Mouse (Mus musculus): ENCODE measurements at regions not wholly inside any gene's neighbourhood (a gene's known extent, or its start where the extent isn't known, plus 50 kb on each side); places are given as distances from the start of the nearest gene placed in this dataset.

- no peak for DNase-seq (ENCODE audit: low read depth, low spot score)
These were observed 121.0 kb downstream of the Rbm26 start for GRCm38 (mm10) chr14:105056171-105056570.

GRCm38 (mm10) chr14:105038798-105039197 is 138.3 kb downstream of the Rbm26 start:
- no peak for DNase-seq (ENCODE audit: low read depth, low spot score)

- no peak for DNase-seq (ENCODE audit: low read depth, low spot score)
These were observed 142.3 kb downstream of the Rbm26 start for GRCm38 (mm10) chr14:105034712-105035377.

- no peak for DNase-seq (ENCODE audit: low read depth, low spot score)
These were observed 157.2 kb downstream of the Rbm26 start for GRCm38 (mm10) chr14:105019971-105020370.

- no peak for DNase-seq (ENCODE audit: low read depth, low spot score)
These were observed 160.9 kb downstream of the Rbm26 start for GRCm38 (mm10) chr14:105016089-105016846.

GRCm38 (mm10) chr14:105015278-105015677 is 161.8 kb downstream of the Rbm26 start:
- no peak for DNase-seq (ENCODE audit: low read depth, low spot score)

GRCm38 (mm10) chr14:105010742-105011141 is 166.4 kb downstream of the Rbm26 start:
- DNase-seq (ENCODE audit: low read depth, low spot score) = no peak

GRCm38 (mm10) chr14:105008331-105008730 is 168.8 kb downstream of the Rbm26 start:
- DNase-seq (ENCODE audit: low read depth, low spot score) = no peak

GRCm38 (mm10) chr14:104994066-104994465 is 183.1 kb downstream of the Rbm26 start:
- no peak for DNase-seq (ENCODE audit: low read depth, low spot score)

GRCm38 (mm10) chr14:104966046-104966445 is 211.1 kb downstream of the Rbm26 start:
- no peak for DNase-seq (ENCODE audit: low read depth, low spot score)

GRCm38 (mm10) chr14:104943450-104943849 is 233.7 kb downstream of the Rbm26 start:
- DNase-seq (ENCODE audit: low read depth, low spot score) = no peak

- no peak for DNase-seq (ENCODE audit: low read depth, low spot score)
These were observed 237.2 kb downstream of the Rbm26 start for GRCm38 (mm10) chr14:104939961-104940360.

GRCm38 (mm10) chr14:104937083-104937864 is 239.9 kb downstream of the Rbm26 start:
- no peak for DNase-seq (ENCODE audit: low read depth, low spot score)

- no peak for DNase-seq (ENCODE audit: low read depth, low spot score)
These were observed 241.2 kb downstream of the Rbm26 start for GRCm38 (mm10) chr14:104935956-104936355.

GRCm38 (mm10) chr14:104905706-104906105 is 271.4 kb downstream of the Rbm26 start:
- DNase-seq (ENCODE audit: low read depth, low spot score) = no peak

GRCm38 (mm10) chr14:104902120-104903027 is 274.8 kb downstream of the Rbm26 start:
- DNase-seq (ENCODE audit: low read depth, low spot score) = no peak

- DNase-seq (ENCODE audit: low read depth, low spot score) = no peak
These were observed 276.1 kb downstream of the Rbm26 start for GRCm38 (mm10) chr14:104901072-104901471.

GRCm38 (mm10) chr14:104871203-104871602 is 305.9 kb downstream of the Rbm26 start:
- no peak for DNase-seq (ENCODE audit: low read depth, low spot score)

- no peak for DNase-seq (ENCODE audit: low read depth, low spot score)
These were observed 309.6 kb downstream of the Rbm26 start for GRCm38 (mm10) chr14:104867540-104867939.

- no peak for DNase-seq (ENCODE audit: low read depth, low spot score)
These were observed 313.2 kb downstream of the Rbm26 start for GRCm38 (mm10) chr14:104863881-104864280.

GRCm38 (mm10) chr14:104855913-104856312 is 321.2 kb downstream of the Rbm26 start:
- DNase-seq (ENCODE audit: low read depth, low spot score) = no peak
